Mouse (Mus musculus): ENCODE data around the gene Sdk1.

DNA sequence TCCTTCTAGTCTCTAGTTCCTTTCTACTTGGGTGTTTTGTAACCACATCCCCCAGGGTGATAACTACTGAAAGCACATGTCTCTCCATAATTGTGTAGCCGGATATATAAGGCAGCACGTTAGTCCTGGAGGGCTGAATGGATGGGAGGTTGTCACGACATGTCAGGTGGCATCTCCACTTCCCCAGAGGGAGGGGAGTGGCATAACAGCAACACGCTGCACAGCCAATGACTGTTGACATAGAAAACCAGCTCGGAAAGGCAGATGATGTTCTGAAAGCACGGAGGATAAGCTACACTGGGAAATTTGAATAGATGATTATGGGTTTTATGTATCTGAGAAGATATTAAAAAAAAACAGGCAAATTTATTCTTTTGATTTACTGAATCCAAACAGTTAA is 376.4 kb downstream of the Sdk1 start:
- no peak for TF ChIP-seq ZNF384 (IDR thresholded peaks at IDR 0.05; ENCODE audit: low read depth, low read length)
- no peak for TF ChIP-seq CHD2 (IDR thresholded peaks at IDR 0.05; ENCODE audit: low read depth, low read length)
- TF ChIP-seq HCFC1 (IDR thresholded peaks at IDR 0.05; ENCODE audit: borderline replicate concordance, insufficient read depth, low read length), result no peak
